Mouse (Mus musculus) common myeloid progenitor, adult 5-6 weeks (primary cell): ENCODE measurements at regions not wholly inside any gene's neighbourhood (a gene's known extent, or its start where the extent isn't known, plus 50 kb on each side); places are given as distances from the start of the nearest gene placed in this dataset.
A peak's percentile ranks its signal among the peaks of the same experiment; 100 is the strongest.

Experiments
- ATAC-seq: replicated peaks from 2 replicates; pipeline ENCODE4 v1.8.0; 2016; ENCODE audit warnings: low read depth, mild to moderate bottlenecking, moderate TSS enrichment, inconsistent platforms; ENCODE audit not compliant: poor library complexity, severe bottlenecking

GRCm38 (mm10) chr14:17234898-17235297 is 415.9 kb upstream of the Rarb start:
- no peak for ATAC-seq

GRCm38 (mm10) chr14:17211502-17211901 is 392.5 kb upstream of the Rarb start:
- no peak for ATAC-seq

- no peak for ATAC-seq
Measured at GRCm38 (mm10) chr14:17205691-17206090, 386.7 kb upstream of the Rarb start.

- ATAC-seq = no peak
Measured at GRCm38 (mm10) chr14:17203251-17204015, 384.5 kb upstream of the Rarb start.

GRCm38 (mm10) chr14:17192953-17193352 is 374.0 kb upstream of the Rarb start:
- ATAC-seq = 0 out of 2 replicates have a peak, but pooled peaks have one; percentile 52

- peak; percentile 20 for ATAC-seq
Measured at GRCm38 (mm10) chr14:17173218-17173617, 354.3 kb upstream of the Rarb start.

- peak; percentile 93 for ATAC-seq
Measured at GRCm38 (mm10) chr14:17172330-17173110, 353.6 kb upstream of the Rarb start.

- no peak for ATAC-seq
Measured at GRCm38 (mm10) chr14:17171896-17172295, 352.9 kb upstream of the Rarb start.

GRCm38 (mm10) chr14:17158324-17158723 is 339.4 kb upstream of the Rarb start:
- no peak for ATAC-seq

GRCm38 (mm10) chr14:17156402-17156954 is 337.5 kb upstream of the Rarb start:
- no peak for ATAC-seq

- no peak for ATAC-seq
Measured at GRCm38 (mm10) chr14:17120679-17121078, 301.7 kb upstream of the Rarb start.

- ATAC-seq = no peak
Measured at GRCm38 (mm10) chr14:17106668-17107067, 287.7 kb upstream of the Rarb start.

GRCm38 (mm10) chr14:17102486-17102885 is 283.5 kb upstream of the Rarb start:
- ATAC-seq = no peak

GRCm38 (mm10) chr14:17090573-17090937 is 271.6 kb upstream of the Rarb start:
- ATAC-seq = no peak

- ATAC-seq = no peak
Measured at GRCm38 (mm10) chr14:17089640-17090572, 270.9 kb upstream of the Rarb start.

- ATAC-seq = no peak
Measured at GRCm38 (mm10) chr14:17089089-17089634, 270.2 kb upstream of the Rarb start.

GRCm38 (mm10) chr14:17087828-17088227 is 268.9 kb upstream of the Rarb start:
- no peak for ATAC-seq

- ATAC-seq = no peak
Measured at GRCm38 (mm10) chr14:17083907-17084306, 265.0 kb upstream of the Rarb start.

GRCm38 (mm10) chr14:17081904-17082303 is 262.9 kb upstream of the Rarb start:
- peak; percentile 98 for ATAC-seq

GRCm38 (mm10) chr14:17079513-17079912 is 260.6 kb upstream of the Rarb start:
- ATAC-seq = no peak
